Mouse (Mus musculus): ENCODE data around the gene Slc44a2. TPM values are rescaled to one million over a fixed set of nuclear protein-coding genes. Genes with fewer than 3 reads are reported as not detected.

Slc44a2 gene
- polyA plus RNA-seq (2015; fragmentation: Nextera tagmentation; extraction: Ambion mirVana) = 116 and 122 TPM in 2 replicates

GRCm38 (mm10) chr9:21320619-21321512, at the start of gene Slc44a2:
Slc44a2 (plus strand) TSS chr9:21320698.
- H3K4me2 ChIP-seq (replicated peaks; ENCODE audit: low read depth, low read length) = peak within 1 kb of the TSS; percentile 85
- H3K27ac ChIP-seq (ENCODE audit: low read length) = peak within 1 kb of the TSS; percentile 58
- peak within 1 kb of the TSS; percentile 82 for H3K4me3 ChIP-seq (ENCODE audit: low read length)
- peaks cover 5% of the 10 kb centered on the region; the same call in 1 of the 2 replicates for H3K36me3 ChIP-seq (ENCODE audit: insufficient read depth, low read length)
- no peaks in the 10 kb centered on the region for H3K9me3 ChIP-seq (ENCODE audit: low read length)
- peaks cover 16% of the 10 kb centered on the region for H3K4me1 ChIP-seq (ENCODE audit: insufficient read depth, low read length)
- ATAC-seq (ENCODE audit: low FRiP score, low TSS enrichment) = peak; percentile 93
- no peaks in the 10 kb centered on the region for H3K27me3 ChIP-seq (ENCODE audit: insufficient read depth, low read length)
- H3K9ac ChIP-seq (replicated peaks; ENCODE audit: low read length) = peak within 1 kb of the TSS; percentile 82
- under 1% methylated on average over 52 of the region's 52 CpGs for WGBS

GRCm38 (mm10) chr9:21272391-21272790, 48.1 kb upstream of the Slc44a2 start:
- no peak overlapping the region for H3K4me2 ChIP-seq (replicated peaks; ENCODE audit: low read depth, low read length)
- H3K27me3 ChIP-seq (ENCODE audit: insufficient read depth, low read length) = no peaks in the 10 kb centered on the region
- H3K9ac ChIP-seq (replicated peaks; ENCODE audit: low read length) = no peak overlapping the region
- no peak overlapping the region for H3K4me3 ChIP-seq (ENCODE audit: low read length)
- H3K27ac ChIP-seq (ENCODE audit: low read length) = no peak overlapping the region
- ATAC-seq (ENCODE audit: low FRiP score, low TSS enrichment) = no peak
- H3K4me1 ChIP-seq (ENCODE audit: insufficient read depth, low read length) = no peaks in the 10 kb centered on the region
- H3K36me3 ChIP-seq (ENCODE audit: insufficient read depth, low read length) = peaks cover 84% of the 10 kb centered on the region
- WGBS = 91% methylated on average over 9 of the region's 9 CpGs
- H3K9me3 ChIP-seq (ENCODE audit: low read length) = no peaks in the 10 kb centered on the region

GRCm38 (mm10) chr9:21273094-21273493, 47.4 kb upstream of the Slc44a2 start:
- Histone ChIP-seq H3K9ac (replicated peaks; ENCODE audit: low read length) (no peak overlapping the region), H3K9me3 (ENCODE audit: low read length) (no peaks in the 10 kb centered on the region), H3K27ac (ENCODE audit: low read length) (no peak overlapping the region), H3K36me3 (ENCODE audit: insufficient read depth, low read length) (peaks cover 89% of the 10 kb centered on the region), H3K4me3 (ENCODE audit: low read length) (no peak overlapping the region), H3K4me1 (ENCODE audit: insufficient read depth, low read length) (no peaks in the 10 kb centered on the region), H3K4me2 (replicated peaks; ENCODE audit: low read depth, low read length) (no peak overlapping the region), H3K27me3 (ENCODE audit: insufficient read depth, low read length) (no peaks in the 10 kb centered on the region)
- 82% methylated on average over 8 of the region's 8 CpGs for WGBS
- no peak for ATAC-seq (ENCODE audit: low FRiP score, low TSS enrichment)

DNA sequence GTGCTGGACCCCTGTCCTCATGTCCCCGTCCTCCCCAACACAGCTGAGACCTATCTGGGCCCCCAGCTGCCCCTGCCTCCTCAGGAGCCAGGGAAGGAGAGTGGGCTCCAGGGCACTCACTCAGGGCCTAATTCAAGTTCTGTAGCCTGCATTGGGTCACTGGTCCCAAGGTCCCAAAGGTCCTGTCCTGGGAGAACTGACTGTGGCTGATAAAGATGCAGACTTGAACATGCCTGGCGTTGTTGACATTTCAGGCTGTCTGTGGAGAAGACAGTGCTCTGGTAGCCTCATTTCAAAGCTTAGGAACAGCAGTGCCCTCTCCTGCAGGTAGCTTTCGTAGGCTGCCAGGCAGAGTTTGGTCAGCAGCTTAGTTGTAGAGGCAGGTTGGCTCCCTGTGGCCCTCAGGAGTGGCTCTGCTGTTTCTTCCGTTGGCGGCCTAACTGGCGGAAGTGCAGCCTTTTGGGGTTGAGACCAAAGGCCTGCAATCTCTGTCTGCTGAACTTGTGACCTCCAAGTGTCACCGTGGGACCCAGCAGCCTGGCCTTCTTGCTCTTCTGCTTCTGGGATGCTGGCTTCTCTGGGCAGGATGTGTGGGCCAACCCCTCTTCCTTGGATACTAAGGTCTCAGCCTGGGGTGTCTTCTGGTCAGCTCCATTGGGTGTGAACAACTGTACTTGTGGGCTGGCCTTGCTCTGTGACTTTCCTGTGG, 46.8 kb upstream of the Slc44a2 start:
- H3K27me3 ChIP-seq (ENCODE audit: insufficient read depth, low read length) = no peaks in the 10 kb centered on the region
- no peak overlapping the region for H3K27ac ChIP-seq (ENCODE audit: low read length)
- ATAC-seq (ENCODE audit: low FRiP score, low TSS enrichment) = no peak
- no peak overlapping the region for H3K9ac ChIP-seq (replicated peaks; ENCODE audit: low read length)
- H3K9me3 ChIP-seq (ENCODE audit: low read length) = no peaks in the 10 kb centered on the region
- WGBS = 82% methylated on average over 7 of the region's 7 CpGs
- H3K4me1 ChIP-seq (ENCODE audit: insufficient read depth, low read length) = no peaks in the 10 kb centered on the region
- peaks cover 88% of the 10 kb centered on the region for H3K36me3 ChIP-seq (ENCODE audit: insufficient read depth, low read length)
- H3K4me3 ChIP-seq (ENCODE audit: low read length) = no peak overlapping the region
- no peak overlapping the region for H3K4me2 ChIP-seq (replicated peaks; ENCODE audit: low read depth, low read length)

GRCm38 (mm10) chr9:21274336-21274735, 46.2 kb upstream of the Slc44a2 start:
- no peak overlapping the region for H3K4me2 ChIP-seq (replicated peaks; ENCODE audit: low read depth, low read length)
- H3K4me1 ChIP-seq (ENCODE audit: insufficient read depth, low read length) = no peaks in the 10 kb centered on the region
- WGBS = 91% methylated on average over 3 of the region's 3 CpGs

DNA sequence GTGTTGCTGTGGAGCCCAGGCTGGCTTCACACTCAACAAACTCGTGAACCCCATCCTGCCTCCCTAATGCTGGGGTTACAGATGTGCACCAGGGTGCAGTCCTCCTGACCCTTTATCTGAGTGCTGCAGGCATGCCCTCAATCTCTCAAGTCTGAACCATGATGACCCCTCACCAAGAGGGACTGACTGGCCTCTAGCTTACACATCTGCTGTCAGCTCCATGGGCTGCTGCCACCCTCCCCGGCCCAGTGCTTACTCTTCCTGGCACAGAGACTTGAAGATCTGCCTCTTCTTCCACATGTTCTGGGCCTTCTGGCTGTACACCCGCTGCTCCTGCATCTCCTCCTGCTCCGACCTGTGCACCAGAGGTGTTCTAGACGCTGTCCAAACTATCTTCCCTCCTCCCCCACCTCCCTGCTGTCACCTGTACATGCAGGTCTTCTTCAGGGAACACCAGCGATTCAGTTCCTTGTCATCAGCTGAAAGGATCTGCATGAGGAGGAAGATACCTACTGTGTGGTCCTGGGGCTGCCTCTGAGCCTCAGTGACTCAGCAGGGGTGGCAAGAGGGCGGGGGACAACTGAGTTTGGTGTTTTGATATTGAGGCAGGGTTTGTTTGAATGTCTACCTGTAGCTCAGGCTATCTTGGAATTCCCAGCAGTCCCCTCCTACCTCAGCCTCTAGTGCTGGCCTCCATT, 45.3 kb upstream of the Slc44a2 start:
- ATAC-seq (ENCODE audit: low FRiP score, low TSS enrichment) = no peak
- no peaks in the 10 kb centered on the region for H3K9me3 ChIP-seq (ENCODE audit: low read length)
- H3K4me2 ChIP-seq (replicated peaks; ENCODE audit: low read depth, low read length) = no peak overlapping the region
- no peaks in the 10 kb centered on the region for H3K4me1 ChIP-seq (ENCODE audit: insufficient read depth, low read length)
- no peaks in the 10 kb centered on the region for H3K27me3 ChIP-seq (ENCODE audit: insufficient read depth, low read length)
- H3K9ac ChIP-seq (replicated peaks; ENCODE audit: low read length) = no peak overlapping the region
- WGBS = 81% methylated on average over 7 of the region's 7 CpGs
- H3K36me3 ChIP-seq (ENCODE audit: insufficient read depth, low read length) = peaks cover 92% of the 10 kb centered on the region
- no peak overlapping the region for H3K4me3 ChIP-seq (ENCODE audit: low read length)
- H3K27ac ChIP-seq (ENCODE audit: low read length) = no peak overlapping the region

More at GRCm38 (mm10) chr9:21274336-21274735, 46.2 kb upstream of the Slc44a2 start:
- H3K36me3 ChIP-seq (ENCODE audit: insufficient read depth, low read length) = peaks cover 89% of the 10 kb centered on the region
- H3K9ac ChIP-seq (replicated peaks; ENCODE audit: low read length) = no peak overlapping the region
- ATAC-seq (ENCODE audit: low FRiP score, low TSS enrichment) = no peak
- H3K27me3 ChIP-seq (ENCODE audit: insufficient read depth, low read length) = no peaks in the 10 kb centered on the region
- H3K9me3 ChIP-seq (ENCODE audit: low read length) = no peaks in the 10 kb centered on the region
- H3K27ac ChIP-seq (ENCODE audit: low read length) = no peak overlapping the region
- H3K4me3 ChIP-seq (ENCODE audit: low read length) = no peak overlapping the region

GRCm38 (mm10) chr9:21275727-21276126, 44.8 kb upstream of the Slc44a2 start:
- Histone ChIP-seq H3K27me3 (ENCODE audit: insufficient read depth, low read length) (no peaks in the 10 kb centered on the region), H3K27ac (ENCODE audit: low read length) (no peak overlapping the region), H3K9me3 (ENCODE audit: low read length) (no peaks in the 10 kb centered on the region), H3K4me1 (ENCODE audit: insufficient read depth, low read length) (no peaks in the 10 kb centered on the region), H3K36me3 (ENCODE audit: insufficient read depth, low read length) (peaks cover 91% of the 10 kb centered on the region), H3K9ac (replicated peaks; ENCODE audit: low read length) (no peak overlapping the region), H3K4me2 (replicated peaks; ENCODE audit: low read depth, low read length) (no peak overlapping the region), H3K4me3 (ENCODE audit: low read length) (no peak overlapping the region)
- no peak for ATAC-seq (ENCODE audit: low FRiP score, low TSS enrichment)
- 86% methylated on average over 12 of the region's 12 CpGs for WGBS

GRCm38 (mm10) chr9:21276307-21276706, 44.2 kb upstream of the Slc44a2 start:
- H3K36me3 ChIP-seq (ENCODE audit: insufficient read depth, low read length) = peaks cover 91% of the 10 kb centered on the region
- H3K4me1 ChIP-seq (ENCODE audit: insufficient read depth, low read length) = no peaks in the 10 kb centered on the region
- no peaks in the 10 kb centered on the region for H3K27me3 ChIP-seq (ENCODE audit: insufficient read depth, low read length)
- no peak for ATAC-seq (ENCODE audit: low FRiP score, low TSS enrichment)
- H3K4me2 ChIP-seq (replicated peaks; ENCODE audit: low read depth, low read length) = no peak overlapping the region
- no peak overlapping the region for H3K9ac ChIP-seq (replicated peaks; ENCODE audit: low read length)
- WGBS = 89% methylated on average over 8 of the region's 8 CpGs
- H3K4me3 ChIP-seq (ENCODE audit: low read length) = no peak overlapping the region
- H3K27ac ChIP-seq (ENCODE audit: low read length) = no peak overlapping the region
- H3K9me3 ChIP-seq (ENCODE audit: low read length) = no peaks in the 10 kb centered on the region

GRCm38 (mm10) chr9:21277776-21278175, 42.7 kb upstream of the Slc44a2 start:
- 93% methylated on average over 5 of the region's 5 CpGs for WGBS
- Histone ChIP-seq H3K27me3 (ENCODE audit: insufficient read depth, low read length) (no peaks in the 10 kb centered on the region), H3K9me3 (ENCODE audit: low read length) (no peaks in the 10 kb centered on the region), H3K36me3 (ENCODE audit: insufficient read depth, low read length) (peaks cover 91% of the 10 kb centered on the region), H3K9ac (replicated peaks; ENCODE audit: low read length) (no peak overlapping the region), H3K4me1 (ENCODE audit: insufficient read depth, low read length) (no peaks in the 10 kb centered on the region), H3K4me3 (ENCODE audit: low read length) (no peak overlapping the region), H3K27ac (ENCODE audit: low read length) (no peak overlapping the region), H3K4me2 (replicated peaks; ENCODE audit: low read depth, low read length) (no peak overlapping the region)
- ATAC-seq (ENCODE audit: low FRiP score, low TSS enrichment) = no peak

All from kidney, embryonic 16.5 days (tissue).